Mouse (Mus musculus) neural tube, embryonic 14.5 days (tissue): ENCODE measurements at regions not wholly inside any gene's neighbourhood (a gene's known extent, or its start where the extent isn't known, plus 50 kb on each side); places are given as distances from the start of the nearest gene placed in this dataset.

Experiments used
- ATAC-seq: fragments of 200-750 bp; cut with Nextera tagmentation; 2 replicates; pipeline ENCODE4 v1.8.0; 2017; ENCODE audit warnings: low read depth, mild to moderate bottlenecking, moderate TSS enrichment, moderate library complexity
- H3K27ac ChIP-seq: fragments of 300-500 bp; sonication (generic); 2 replicates; pipeline ENCODE4 v1.5.1; 2014; ENCODE audit warnings: low read depth, mild to moderate bottlenecking, control low read depth, low read length, moderate library complexity, mixed read lengths
- H3K27me3 ChIP-seq: fragments of 300-500 bp; sonication (generic); 2 replicates; pipeline ENCODE4 v1.6.1; 2014; ENCODE audit warnings: low read length; ENCODE audit not compliant: control insufficient read depth, insufficient read depth
- H3K36me3 ChIP-seq: fragments of 300-500 bp; sonication (generic); 2 replicates; pipeline ENCODE4 v1.6.1; 2014; ENCODE audit warnings: low read length, mixed read lengths; ENCODE audit not compliant: control insufficient read depth, insufficient read depth
- H3K4me1 ChIP-seq: fragments of 300-500 bp; sonication (generic); 2 replicates; pipeline ENCODE4 v1.6.1; 2014; ENCODE audit warnings: low read length; ENCODE audit not compliant: control insufficient read depth, insufficient read depth
- H3K4me2 ChIP-seq: fragments of 300-500 bp; sonication (generic); 2 replicates; pipeline ENCODE4 v1.6.1; 2014; ENCODE audit warnings: mild to moderate bottlenecking, low read depth, low read length, control low read depth
- H3K4me3 ChIP-seq: fragments of 300-500 bp; sonication (generic); 2 replicates; pipeline ENCODE4 v1.5.1; 2014; ENCODE audit warnings: low read depth, low read length, control low read depth, mixed read lengths
- H3K9ac ChIP-seq: fragments of 300-500 bp; sonication (generic); replicated peaks from 2 replicates; pipeline ENCODE4 v1.6.1; 2014; ENCODE audit warnings: low read depth, mild to moderate bottlenecking, control low read depth, low read length, mixed read lengths
- H3K9me3 ChIP-seq: fragments of 300-500 bp; sonication (generic); 2 replicates; pipeline ENCODE4 v1.6.1; 2016; ENCODE audit warnings: low read length; ENCODE audit not compliant: control insufficient read depth
- WGBS: fragments of 180-500 bp; shearing (Covaris S2); extraction: QIAGEN DNeasy Blood & Tissue Kit; methylation state at CpG from one replicate; pipeline ENCODE4 v1.1.7; 2014; 5-methylcytosine and 5-hydroxymethylcytosine counted together

DNA sequence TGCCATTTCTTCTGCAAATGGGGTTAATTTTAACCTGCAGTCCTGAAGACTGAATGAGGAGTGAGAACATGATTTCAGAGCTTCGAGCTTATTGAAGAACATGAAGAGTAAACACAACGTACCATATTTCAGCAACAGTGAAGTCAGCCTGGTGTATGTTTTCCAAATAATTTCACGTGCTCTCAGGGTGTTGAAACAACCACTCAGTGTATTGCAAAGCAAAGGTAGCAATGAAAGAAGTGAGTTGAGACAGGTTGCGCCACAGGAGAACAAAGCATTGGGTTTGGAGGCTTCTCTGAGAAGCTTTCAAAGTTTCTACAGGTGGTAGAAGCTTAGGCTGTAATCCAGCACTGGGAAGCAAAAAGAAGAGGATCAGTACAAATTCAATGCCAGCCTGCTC, 251.7 kb downstream of the Rassf9 start:
- H3K9ac ChIP-seq = no peak overlapping the region

DNA sequence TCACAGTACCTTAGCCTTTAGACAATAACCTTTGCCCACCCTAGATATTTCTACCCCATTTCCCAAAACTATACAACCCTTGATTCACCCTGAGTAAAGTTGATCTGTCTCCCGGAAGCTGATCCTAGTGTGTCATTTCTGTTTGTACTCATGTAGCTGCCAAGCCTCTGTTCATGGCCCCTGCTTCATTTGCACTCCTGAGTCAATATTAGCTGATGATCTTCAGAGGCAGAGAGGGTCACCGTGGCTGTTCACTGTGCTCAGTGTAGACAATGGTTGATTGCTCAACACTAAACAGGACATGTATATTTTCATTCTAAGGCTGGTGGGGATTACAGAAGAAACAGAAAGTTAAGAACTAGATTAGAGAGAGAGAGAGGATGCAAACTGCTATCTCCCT, 250.4 kb downstream of the Rassf9 start:
- Histone ChIP-seq H3K36me3 (no peaks in the 10 kb centered on the region), H3K9me3 (no peaks in the 10 kb centered on the region), H3K4me1 (no peaks in the 10 kb centered on the region), H3K27ac (no peak overlapping the region), H3K9ac (no peak overlapping the region), H3K27me3 (no peaks in the 10 kb centered on the region), H3K4me2 (no peak overlapping the region), H3K4me3 (no peak overlapping the region)
- no peak for ATAC-seq
- 81% methylated on average over 2 of the region's 2 CpGs for WGBS

More for the DNA sequence above, 251.7 kb downstream of the Rassf9 start:
- Histone ChIP-seq H3K4me3 (no peak overlapping the region), H3K27ac (no peak overlapping the region), H3K9me3 (no peaks in the 10 kb centered on the region), H3K36me3 (no peaks in the 10 kb centered on the region), H3K4me2 (no peak overlapping the region), H3K27me3 (no peaks in the 10 kb centered on the region), H3K4me1 (no peaks in the 10 kb centered on the region)
- 81% methylated on average over 4 of the region's 4 CpGs for WGBS
- ATAC-seq = no peak

DNA sequence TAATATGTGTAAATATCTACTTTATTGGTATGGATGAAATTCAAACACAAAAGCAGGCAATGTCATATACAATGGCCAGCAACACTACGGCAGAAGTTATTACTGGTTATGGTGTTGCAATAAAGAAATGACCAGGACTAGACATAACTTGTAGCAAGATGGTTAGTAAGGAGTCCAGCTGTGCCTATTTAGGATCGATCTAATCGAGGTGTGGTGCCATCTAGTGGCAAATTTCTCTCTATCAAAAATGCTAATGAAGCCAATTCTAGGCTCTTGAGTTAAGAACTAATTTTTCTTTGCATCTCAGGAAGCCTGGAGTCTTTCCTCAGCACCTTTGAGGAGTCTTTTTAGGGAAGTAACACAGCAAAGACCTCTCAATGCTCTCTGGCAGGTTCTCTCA, 223.2 kb downstream of the Rassf9 start:
- no peaks in the 10 kb centered on the region for H3K4me1 ChIP-seq
- no peaks in the 10 kb centered on the region for H3K9me3 ChIP-seq
- no peaks in the 10 kb centered on the region for H3K27me3 ChIP-seq
- H3K27ac ChIP-seq = no peak overlapping the region
- 62% methylated on average over 3 of the region's 3 CpGs for WGBS
- H3K36me3 ChIP-seq = no peaks in the 10 kb centered on the region
- H3K4me3 ChIP-seq = no peak overlapping the region
- H3K9ac ChIP-seq = no peak overlapping the region
- H3K4me2 ChIP-seq = no peak overlapping the region
- no peak for ATAC-seq

DNA sequence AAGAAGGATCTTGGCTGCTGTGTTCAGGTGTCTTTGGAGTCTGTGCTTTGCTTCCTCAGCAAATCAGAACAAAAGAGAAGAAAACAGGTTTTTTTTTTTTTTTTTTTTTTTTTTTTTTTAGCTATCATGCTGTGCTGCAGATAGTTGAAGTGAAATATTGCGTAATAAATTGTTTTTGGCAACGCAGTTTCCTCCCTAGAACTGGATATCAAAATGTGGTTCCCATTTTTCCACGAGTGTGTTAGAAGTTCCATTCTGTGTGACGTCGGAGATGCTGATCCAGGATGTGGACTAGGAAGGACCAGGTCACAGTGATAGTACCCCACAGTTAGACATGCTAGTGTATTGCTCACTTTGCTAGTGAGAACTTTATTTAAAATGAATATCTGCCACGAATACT, 220.4 kb downstream of the Rassf9 start:
- H3K4me1 ChIP-seq = no peaks in the 10 kb centered on the region
- no peak overlapping the region for H3K27ac ChIP-seq
- no peak overlapping the region for H3K4me2 ChIP-seq
- no peaks in the 10 kb centered on the region for H3K9me3 ChIP-seq
- 79% methylated on average over 6 of the region's 6 CpGs for WGBS
- no peaks in the 10 kb centered on the region for H3K36me3 ChIP-seq
- H3K9ac ChIP-seq = no peak overlapping the region
- no peaks in the 10 kb centered on the region for H3K27me3 ChIP-seq
- no peak overlapping the region for H3K4me3 ChIP-seq
- no peak for ATAC-seq

DNA sequence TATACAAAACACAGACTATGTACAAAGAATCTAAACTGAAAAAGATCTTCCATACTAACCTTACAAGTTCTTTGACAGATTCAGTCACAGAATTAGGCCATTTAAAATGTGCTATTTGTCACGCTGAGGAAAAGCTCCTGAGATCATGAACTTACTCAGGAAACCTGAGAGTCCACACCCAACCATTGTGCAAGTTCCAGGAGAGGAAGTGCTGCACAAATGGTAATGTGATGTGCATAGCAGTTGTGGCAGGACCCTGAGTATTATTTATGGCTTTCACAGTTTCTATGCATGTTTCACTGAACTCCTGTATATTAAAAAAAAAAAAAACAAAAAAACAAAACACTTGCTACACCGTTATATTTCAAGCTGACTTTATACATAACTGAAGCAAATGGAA, 200.2 kb downstream of the Rassf9 start:
- H3K9ac ChIP-seq = no peak overlapping the region
- H3K4me3 ChIP-seq = no peak overlapping the region
- H3K4me2 ChIP-seq = no peak overlapping the region
- no peak for ATAC-seq
- no peaks in the 10 kb centered on the region for H3K9me3 ChIP-seq
- 80% methylated on average over 2 of the region's 2 CpGs for WGBS
- H3K4me1 ChIP-seq = no peaks in the 10 kb centered on the region
- H3K36me3 ChIP-seq = no peaks in the 10 kb centered on the region
- H3K27me3 ChIP-seq = no peaks in the 10 kb centered on the region
- H3K27ac ChIP-seq = no peak overlapping the region

DNA sequence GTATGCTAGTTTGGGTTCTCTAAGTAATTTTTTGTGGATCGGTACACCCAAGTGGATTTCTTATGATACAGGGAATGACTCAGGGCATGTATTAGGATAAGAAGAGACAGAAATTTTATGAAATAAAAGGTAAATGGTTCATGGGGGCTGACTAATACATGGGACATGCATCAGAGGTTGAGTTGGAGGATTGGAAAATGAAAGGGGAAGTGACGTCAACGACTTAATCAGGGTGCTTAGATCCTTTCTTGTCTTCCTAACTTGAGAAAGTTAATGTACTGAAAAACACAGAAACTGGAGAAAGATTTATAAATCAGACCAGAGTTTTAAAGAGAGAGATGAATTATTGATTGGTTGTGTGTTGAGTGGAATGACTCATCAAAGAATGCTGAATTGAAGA, 193.8 kb downstream of the Rassf9 start:
- no peaks in the 10 kb centered on the region for H3K4me1 ChIP-seq
- no peak for ATAC-seq
- H3K4me3 ChIP-seq = no peak overlapping the region
- WGBS = 92% methylated on average over 3 of the region's 3 CpGs
- H3K4me2 ChIP-seq = no peak overlapping the region
- no peak overlapping the region for H3K27ac ChIP-seq
- H3K36me3 ChIP-seq = no peaks in the 10 kb centered on the region
- H3K9me3 ChIP-seq = no peaks in the 10 kb centered on the region
- no peak overlapping the region for H3K9ac ChIP-seq
- no peaks in the 10 kb centered on the region for H3K27me3 ChIP-seq

DNA sequence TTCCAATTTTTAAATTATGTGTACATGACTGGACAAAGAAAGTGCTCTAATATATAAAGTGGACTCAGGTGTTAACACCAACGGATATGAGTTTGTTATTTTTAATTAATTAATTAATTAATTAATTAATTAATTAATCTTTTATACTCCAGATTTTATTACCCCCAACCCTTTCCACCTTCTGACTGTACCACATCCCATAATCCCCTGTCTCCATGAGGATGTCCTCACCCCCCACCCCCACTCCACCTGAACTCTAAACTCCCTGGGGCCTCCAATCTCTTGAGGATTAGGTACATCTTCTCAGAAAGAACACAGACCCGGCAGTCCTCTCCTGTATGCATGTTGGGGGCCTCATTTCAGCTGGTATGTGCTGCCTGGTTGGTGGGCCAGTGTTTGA, 182.8 kb downstream of the Rassf9 start:
- Histone ChIP-seq H3K4me2 (no peak overlapping the region), H3K4me1 (no peaks in the 10 kb centered on the region), H3K4me3 (no peak overlapping the region), H3K9ac (no peak overlapping the region), H3K9me3 (no peaks in the 10 kb centered on the region), H3K27ac (no peak overlapping the region), H3K27me3 (no peaks in the 10 kb centered on the region), H3K36me3 (no peaks in the 10 kb centered on the region)
- 86% methylated on average over 2 of the region's 2 CpGs for WGBS
- ATAC-seq = no peak

DNA sequence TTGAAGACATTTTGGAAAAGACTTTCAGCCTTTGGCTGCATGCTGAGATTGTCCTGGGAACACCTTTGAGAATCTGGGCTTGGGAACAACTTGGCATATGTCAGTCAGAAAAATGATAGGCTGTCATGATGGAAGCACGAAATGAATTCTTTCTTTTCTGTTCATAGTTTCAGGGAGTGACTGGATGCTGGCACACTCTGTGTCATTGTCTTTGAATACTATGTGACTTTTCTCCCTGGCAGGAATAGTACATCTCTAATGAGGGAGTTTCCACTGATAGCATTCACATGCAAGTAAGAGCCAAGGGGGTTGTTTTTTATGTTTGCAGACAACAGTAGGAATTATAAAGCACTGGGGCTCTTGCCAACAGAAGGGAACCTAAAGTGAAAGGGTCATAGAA, 177.9 kb downstream of the Rassf9 start:
- Histone ChIP-seq H3K4me1 (no peaks in the 10 kb centered on the region), H3K36me3 (no peaks in the 10 kb centered on the region), H3K9me3 (no peaks in the 10 kb centered on the region), H3K27me3 (no peaks in the 10 kb centered on the region), H3K4me3 (no peak overlapping the region), H3K4me2 (no peak overlapping the region), H3K27ac (no peak overlapping the region), H3K9ac (no peak overlapping the region)
- WGBS = 62% methylated on average over 1 of the region's 1 CpGs
- ATAC-seq = no peak

DNA sequence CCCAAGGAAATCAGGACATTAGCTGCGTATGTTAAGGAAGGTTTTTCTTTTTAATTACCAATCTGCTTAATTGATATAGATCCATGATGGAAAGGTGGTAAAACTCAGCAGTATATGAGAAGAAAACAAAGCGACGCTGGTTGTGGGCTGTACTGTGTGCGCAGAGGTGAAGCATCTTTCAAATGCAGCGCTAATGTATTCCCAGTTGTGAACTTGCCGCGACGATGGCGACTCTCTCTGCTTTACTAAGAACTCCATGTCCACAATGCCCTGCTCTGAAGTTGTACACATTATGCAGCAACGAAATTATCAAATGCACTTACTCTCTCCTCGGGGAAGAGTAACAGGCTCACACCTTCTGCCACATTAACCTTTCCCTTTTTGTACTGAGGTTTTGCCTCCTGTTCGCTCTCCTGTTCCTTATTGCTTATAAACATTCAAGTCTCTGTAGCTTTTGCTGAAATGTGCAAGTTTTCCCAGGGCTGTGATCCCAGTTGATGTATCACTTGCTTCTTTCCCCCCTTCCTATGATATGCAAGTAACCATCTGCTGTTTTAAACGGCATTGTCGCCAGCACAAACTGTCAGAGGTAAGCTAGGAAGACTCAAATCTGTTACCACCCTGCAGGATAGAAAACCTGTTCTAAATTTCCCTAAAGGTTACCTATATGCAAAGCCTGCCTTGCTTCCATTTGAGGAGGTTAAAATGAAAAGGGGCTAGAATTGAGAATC, 174.8 kb downstream of the Rassf9 start:
- no peak for ATAC-seq
- H3K4me2 ChIP-seq = no peak overlapping the region

More for the DNA sequence above, 174.8 kb downstream of the Rassf9 start:
- no peak overlapping the region for H3K27ac ChIP-seq
- H3K9ac ChIP-seq = no peak overlapping the region
- H3K4me1 ChIP-seq = no peaks in the 10 kb centered on the region
- no peak overlapping the region for H3K4me3 ChIP-seq
- H3K9me3 ChIP-seq = no peaks in the 10 kb centered on the region
- no peaks in the 10 kb centered on the region for H3K36me3 ChIP-seq
- no peaks in the 10 kb centered on the region for H3K27me3 ChIP-seq
- WGBS = 70% methylated on average over 14 of the region's 14 CpGs
